Mouse (Mus musculus) urinary bladder, postnatal 25 days (tissue): ENCODE data around the gene Il20rb.

ENCODE experiments used
- DNase-seq: peaks from one replicate; pipeline ENCODE4 v3.0.0; 2022; ENCODE audit warnings: low spot score

Gene Il20rb

GRCm38 (mm10) chr9:100430911-100431310 lies 55.7 kb downstream of the Il20rb start:
- DNase-seq, result no peak

- DNase-seq, result no peak
These were observed 66.9 kb downstream of the Il20rb start for GRCm38 (mm10) chr9:100419644-100420043.

GRCm38 (mm10) chr9:100419103-100419502 lies 67.5 kb downstream of the Il20rb start:
- no peak for DNase-seq

- DNase-seq, result no peak
These were observed 69.8 kb downstream of the Il20rb start for GRCm38 (mm10) chr9:100416756-100417155.

GRCm38 (mm10) chr9:100416299-100416698 lies 70.3 kb downstream of the Il20rb start:
- no peak for DNase-seq

- DNase-seq, result no peak
These were observed 71.1 kb downstream of the Il20rb start for GRCm38 (mm10) chr9:100415328-100415979.
